Mouse (Mus musculus) heart, postnatal 0 days (tissue): ENCODE data around the gene Fkbp5. TPM values are rescaled to one million over a fixed set of nuclear protein-coding genes. Genes with fewer than 3 reads are reported as not detected.

Source experiments
- ATAC-seq: fragments of 200-750 bp; cut with Nextera tagmentation; 2 replicates; pipeline ENCODE4 v1.8.0; 2017; ENCODE audit warnings: low read depth, moderate number of reproducible peaks, moderate library complexity; ENCODE audit not compliant: insufficient read depth
- DNase-seq: peaks from one replicate; pipeline ENCODE4 v3.0.0-alpha.2; 2016; ENCODE audit warnings: low spot score
- H3K27ac ChIP-seq: fragments of 300-500 bp; sonication (generic); 2 replicates; pipeline ENCODE4 v1.5.1; 2014; ENCODE audit warnings: low read depth, mild to moderate bottlenecking
- H3K27me3 ChIP-seq: fragments of 300-500 bp; sonication (generic); 2 replicates; pipeline ENCODE4 v1.6.1; 2014; ENCODE audit warnings: low read length, mixed read lengths; ENCODE audit not compliant: control insufficient read depth, insufficient read depth
- H3K36me3 ChIP-seq: fragments of 300-500 bp; sonication (generic); replicated peaks from 2 replicates; pipeline ENCODE4 v1.6.1; 2014; ENCODE audit warnings: low read length, mixed read lengths; ENCODE audit not compliant: control insufficient read depth, insufficient read depth
- H3K4me1 ChIP-seq: fragments of 300-500 bp; sonication (generic); 2 replicates; pipeline ENCODE4 v1.6.1; 2014; ENCODE audit warnings: antibody characterized with exemption; ENCODE audit not compliant: control insufficient read depth, insufficient read depth
- H3K4me2 ChIP-seq: fragments of 300-500 bp; sonication (generic); 2 replicates; pipeline ENCODE4 v1.6.1; 2014; ENCODE audit warnings: low read depth, mild to moderate bottlenecking, low read length, moderate library complexity
- H3K4me3 ChIP-seq: fragments of 300-500 bp; sonication (generic); 2 replicates; pipeline ENCODE4 v1.5.1; 2014; ENCODE audit warnings: low read depth, low read length
- H3K9ac ChIP-seq: fragments of 300-500 bp; sonication (generic); replicated peaks from 2 replicates; pipeline ENCODE4 v1.6.1; 2014; ENCODE audit warnings: low read depth, low read length, mixed read lengths
- H3K9me3 ChIP-seq: fragments of 300-500 bp; sonication (generic); replicated peaks from 2 replicates; pipeline ENCODE4 v1.6.1; 2016; ENCODE audit warnings: low read length; ENCODE audit not compliant: control insufficient read depth
- CTCF ChIP-seq: IDR thresholded peaks from 2 replicates; pipeline ENCODE4 v1.5.1; 2016; ENCODE audit warnings: antibody characterized with exemption, control low read depth, low read depth
- EP300 ChIP-seq: IDR thresholded peaks from 2 replicates; pipeline ENCODE4 v1.6.1; 2016; ENCODE audit warnings: antibody characterized with exemption, low read depth
- WGBS: fragments of 180-500 bp; shearing (Covaris S2); extraction: QIAGEN DNeasy Blood & Tissue Kit; methylation state at CpG from one replicate; pipeline ENCODE4 v1.1.7; 2014; 5-methylcytosine and 5-hydroxymethylcytosine counted together
- polyA plus RNA-seq: library from polyadenylated mRNA; unstranded; fragments of >200 nt; fragmentation: Nextera tagmentation; extraction: Ambion mirVana; gene quantifications from 2 replicates; pipeline ENCODE4 v1.2.1, GENCODE M21; 2015
- total RNA-seq: library from RNA; depleted of rRNA; stranded (reverse); fragments of >200 nt; gene quantifications from 2 replicates; pipeline ENCODE4 v1.2.3, GENCODE M21; 2014; ENCODE audit warnings: low replicate concordance

The Fkbp5 gene
- total and polyA plus RNA-seq, 2 experiments from 2014 or later, result 8.3 to 19.4 TPM

GRCm38 (mm10) chr17:28486720-28487119 lies 30.6 kb downstream of the Fkbp5 start:
- no peak overlapping the region for H3K4me3 ChIP-seq
- no peak for DNase-seq

GRCm38 (mm10) chr17:28485977-28486400 lies 31.3 kb downstream of the Fkbp5 start:
- Histone ChIP-seq H3K9ac (peak overlapping the region; percentile 93), H3K4me3 (peak overlapping the region; percentile 91), H3K27me3 (no peaks in the 10 kb centered on the region), H3K36me3 (no peaks in the 10 kb centered on the region), H3K4me1 (no peaks in the 10 kb centered on the region), H3K4me2 (peak overlapping the region; percentile 84), H3K27ac (peak overlapping the region; percentile 92), H3K9me3 (no peaks in the 10 kb centered on the region)
- under 1% methylated on average over 37 of the region's 58 CpGs for WGBS
- DNase-seq (peak; percentile 96), ATAC-seq (peak; percentile 99)
- no peak for TF ChIP-seq EP300
- TF ChIP-seq CTCF, result no peak

More at GRCm38 (mm10) chr17:28486720-28487119, 30.6 kb downstream of the Fkbp5 start:
- ATAC-seq, result no peak
- Histone ChIP-seq H3K4me2 (no peak overlapping the region), H3K36me3 (no peaks in the 10 kb centered on the region), H3K9me3 (no peaks in the 10 kb centered on the region), H3K9ac (no peak overlapping the region), H3K27me3 (no peaks in the 10 kb centered on the region), H3K4me1 (no peaks in the 10 kb centered on the region), H3K27ac (no peak overlapping the region)
- TF ChIP-seq CTCF, result no peak
- TF ChIP-seq EP300, result no peak
- WGBS, result 74% methylated on average over 6 of the region's 6 CpGs

- H3K4me3 ChIP-seq, result peak overlapping the region; percentile 91
- no peaks in the 10 kb centered on the region for H3K27me3 ChIP-seq
- H3K4me2 ChIP-seq, result peak overlapping the region; percentile 84
- no peaks in the 10 kb centered on the region for H3K9me3 ChIP-seq
- under 1% methylated on average over 45 of the region's 77 CpGs for WGBS
- DNase-seq (no peak), ATAC-seq (peak; percentile 59)
- H3K36me3 ChIP-seq, result 0 out of 2 replicates have a peak, but pooled peaks cover under 1% of the 10 kb centered on the region
- H3K27ac ChIP-seq, result peak overlapping the region; percentile 92
- peak overlapping the region; percentile 93 for H3K9ac ChIP-seq
- H3K4me1 ChIP-seq, result no peaks in the 10 kb centered on the region
- TF ChIP-seq EP300 (no peak), CTCF (no peak)
Measured at GRCm38 (mm10) chr17:28485446-28485948, 31.8 kb downstream of the Fkbp5 start.

- TF ChIP-seq EP300 (no peak), CTCF (no peak)
- Histone ChIP-seq H3K27me3 (no peaks in the 10 kb centered on the region), H3K36me3 (peaks cover 4% of the 10 kb centered on the region; the same call in 1 of the 2 replicates), H3K9me3 (no peaks in the 10 kb centered on the region), H3K27ac (peak overlapping the region; percentile 92), H3K4me2 (peak overlapping the region; percentile 84), H3K4me1 (no peaks in the 10 kb centered on the region), H3K9ac (peak overlapping the region; percentile 93), H3K4me3 (peak overlapping the region; percentile 91)
- DNase-seq, result peak; percentile 24
- 6% methylated on average over 30 of the region's 30 CpGs for WGBS
- no peak; the same call in 1 of the 2 replicates for ATAC-seq
Measured at GRCm38 (mm10) chr17:28484704-28485445, 32.5 kb downstream of the Fkbp5 start.

GRCm38 (mm10) chr17:28477421-28477820 lies 39.9 kb downstream of the Fkbp5 start:
- no peak overlapping the region for H3K9ac ChIP-seq
- DNase-seq, result no peak
- H3K36me3 ChIP-seq, result peaks cover 4% of the 10 kb centered on the region; the same call in 1 of the 2 replicates
- TF ChIP-seq EP300 (no peak), CTCF (no peak)
- WGBS, result 85% methylated on average over 8 of the region's 8 CpGs
- no peak overlapping the region for H3K27ac ChIP-seq
- H3K4me3 ChIP-seq, result no peak overlapping the region
- H3K27me3 ChIP-seq, result no peaks in the 10 kb centered on the region
- peaks cover 3% of the 10 kb centered on the region; the same call in 1 of the 2 replicates for H3K4me1 ChIP-seq
- no peaks in the 10 kb centered on the region for H3K9me3 ChIP-seq
- no peak for ATAC-seq
- H3K4me2 ChIP-seq, result no peak overlapping the region

- no peaks in the 10 kb centered on the region for H3K27me3 ChIP-seq
- TF ChIP-seq CTCF, result no peak
- no peak for TF ChIP-seq EP300
Measured at GRCm38 (mm10) chr17:28476441-28476840, 40.9 kb downstream of the Fkbp5 start.

More at GRCm38 (mm10) chr17:28476441-28476840, 40.9 kb downstream of the Fkbp5 start:
- H3K9me3 ChIP-seq, result no peaks in the 10 kb centered on the region
- no peak overlapping the region for H3K27ac ChIP-seq
- no peak overlapping the region for H3K4me3 ChIP-seq
- H3K4me2 ChIP-seq, result no peak overlapping the region
- ATAC-seq (no peak), DNase-seq (no peak)
- H3K9ac ChIP-seq, result no peak overlapping the region
- H3K36me3 ChIP-seq, result peaks cover 4% of the 10 kb centered on the region; the same call in 1 of the 2 replicates
- H3K4me1 ChIP-seq, result peaks cover 13% of the 10 kb centered on the region; the same call in 1 of the 2 replicates
